Mouse (Mus musculus) ovary, adult 2 months (tissue): ENCODE measurements around the gene Nkx2-2. TPM values are rescaled to one million over a fixed set of nuclear protein-coding genes. Genes with fewer than 3 reads are reported as not detected.

Experiments used
- polyA plus RNA-seq: library from polyadenylated mRNA; depleted of rRNA; stranded (reverse); fragments of >200 nt; gene quantifications from 2 replicates; pipeline ENCODE4 v1.2.3, GENCODE M21; 2012; rRNA removed

Gene Nkx2-2
- polyA plus RNA-seq: not detected in 2 replicates

DNA sequence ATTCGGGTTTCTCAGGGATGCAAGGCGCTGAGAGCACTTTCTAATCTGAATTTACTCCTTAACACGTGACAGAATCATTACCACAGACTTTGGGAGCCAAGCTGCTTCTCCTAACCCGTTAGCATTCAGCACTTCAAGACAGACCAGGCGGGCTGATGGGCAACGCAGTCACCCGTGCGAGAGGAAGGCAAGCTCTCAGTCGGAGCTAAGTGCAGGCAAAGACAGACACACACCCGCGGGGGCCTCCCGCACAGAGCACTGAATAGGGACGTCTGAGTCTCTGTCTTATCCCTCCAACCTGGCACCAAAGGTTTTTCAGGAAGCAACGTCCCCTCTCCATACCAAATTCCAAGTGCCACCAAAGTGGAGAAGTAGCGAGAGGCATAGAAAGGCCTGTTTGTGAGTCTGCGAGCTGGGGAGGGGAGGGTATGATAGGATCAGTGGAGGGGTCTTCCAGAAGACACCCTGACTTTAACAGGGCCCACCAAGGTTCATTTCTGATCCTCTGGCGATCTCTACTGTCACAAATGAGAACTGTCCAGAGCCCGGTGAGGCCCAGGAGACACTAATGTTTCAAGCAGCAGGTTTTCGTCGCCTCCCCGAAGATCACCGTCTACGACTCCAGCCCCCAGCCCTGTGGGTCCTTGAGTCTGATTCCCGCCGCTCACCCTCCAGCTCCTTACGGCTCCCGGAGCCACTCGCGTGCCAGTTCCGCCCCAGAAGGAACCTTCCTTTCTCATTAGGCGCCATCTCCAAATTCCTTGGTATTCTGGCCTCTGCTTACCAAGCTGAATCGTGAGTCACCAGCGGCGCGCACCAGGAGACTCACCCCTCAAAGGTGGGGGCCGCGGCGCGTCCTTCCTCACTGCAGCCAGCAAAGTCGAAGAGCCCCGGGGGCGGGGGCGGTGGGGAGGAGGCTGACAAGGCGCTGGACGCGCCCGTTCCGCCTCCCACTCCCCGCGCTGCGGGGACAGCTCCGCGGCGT lies at the start of gene Nkx2-2:
TSS of gene Nkx2-2 (minus strand) at position 973 of the 985 bp plus-strand sequence.

Other genes with a start within 250 kb of the Nkx2-2 start
- 10.8 and 14.9 TPM in 2 replicates for gene Xrn2, start 181.2 kb downstream of the Nkx2-2 start, polyA plus RNA-seq
- gene Nkx2-4, start 108.8 kb downstream of the Nkx2-2 start, polyA plus RNA-seq: not detected in 2 replicates
- 0.33 TPM in 2 replicates for gene Pax1, start 167.7 kb upstream of the Nkx2-2 start, polyA plus RNA-seq